Mouse (Mus musculus): ENCODE results near the gene Olfr175-ps1. TPM values are rescaled to one million over a fixed set of nuclear protein-coding genes. Genes with fewer than 3 reads are reported as not detected.

The Olfr175-ps1 gene
- polyA plus RNA-seq (2015; fragmentation: Nextera tagmentation; extraction: Ambion mirVana): not detected in 2 replicates

DNA sequence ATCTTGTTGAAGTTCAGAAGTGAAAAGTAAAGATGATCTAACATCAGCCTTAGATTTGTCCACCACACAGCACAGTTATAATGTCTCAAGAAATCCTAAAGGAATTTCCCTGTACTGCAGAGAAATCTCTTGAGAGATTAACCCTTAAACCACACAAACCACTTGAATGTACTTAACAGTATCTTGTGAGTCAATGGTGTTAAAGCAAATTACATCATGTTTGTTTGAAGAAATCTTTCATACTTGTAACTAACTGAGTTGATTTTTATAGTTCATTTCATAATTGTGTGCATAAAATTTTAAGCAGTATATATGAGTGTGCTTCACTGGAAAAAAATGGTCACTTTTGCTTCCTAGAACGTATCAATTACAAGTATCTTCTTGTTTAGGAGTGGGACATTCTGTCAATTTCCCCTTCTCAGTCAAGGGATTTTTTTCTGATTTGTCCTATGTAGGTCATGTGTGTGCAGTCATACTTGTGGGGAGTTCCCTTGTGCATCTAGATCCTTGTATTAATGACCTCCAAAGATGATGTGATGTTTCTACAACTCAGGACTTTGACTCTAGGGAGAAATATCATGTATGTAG lies at the start of gene Olfr175-ps1:
Gene Olfr175-ps1 (minus strand): TSS at position 51 of the 588 bp plus-strand sequence.
- no peak for ATAC-seq (ENCODE audit: low read depth)
- H3K9ac ChIP-seq: no peak within 1 kb of the TSS

DNA sequence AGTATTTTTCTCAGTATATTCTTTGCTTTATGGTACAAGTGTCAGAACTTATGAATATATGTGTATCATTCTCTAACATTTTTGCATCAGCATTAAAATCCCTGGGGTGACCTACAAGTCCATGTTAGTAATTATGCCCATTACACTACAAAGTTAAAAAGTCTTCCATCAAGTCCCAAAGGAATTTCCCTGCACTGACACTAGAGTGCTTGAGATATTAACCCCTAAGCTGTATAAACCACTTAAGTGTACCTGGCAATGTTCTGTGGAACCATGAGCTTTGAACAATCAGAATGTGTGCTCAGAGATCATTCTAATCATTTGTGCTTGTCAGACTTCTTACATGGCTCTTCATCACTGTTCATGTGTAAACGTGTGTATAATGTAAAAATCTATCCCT lies 48.1 kb upstream of the Olfr175-ps1 start, which contains the start of gene Olfr177:
Gene Olfr177 (minus strand): TSS at position 101 of the 400 bp plus-strand sequence.
- H3K4me3 ChIP-seq (replicated peaks): no peak within 1 kb of the TSS
- H3K27me3 ChIP-seq: no peaks in the 10 kb centered on the region
- H3K9ac ChIP-seq: no peak within 1 kb of the TSS
- no peak within 1 kb of the TSS for H3K27ac ChIP-seq
- DNase-seq (no peak), ATAC-seq (ENCODE audit: low read depth) (no peak)
- WGBS (ENCODE audit: insufficient replicate concordance): 33% methylated on average over 1 of the region's 1 CpGs
- no peak within 1 kb of the TSS for H3K4me2 ChIP-seq
- H3K36me3 ChIP-seq: no peaks in the 10 kb centered on the region
- H3K4me1 ChIP-seq (replicated peaks): no peaks in the 10 kb centered on the region
- no peaks in the 10 kb centered on the region for H3K9me3 ChIP-seq (replicated peaks)

More for the DNA sequence above, at the start of gene Olfr175-ps1:
- no peak within 1 kb of the TSS for H3K27ac ChIP-seq
- no peak for DNase-seq
- H3K36me3 ChIP-seq: no peaks in the 10 kb centered on the region
- no peaks in the 10 kb centered on the region for H3K4me1 ChIP-seq (replicated peaks)
- H3K9me3 ChIP-seq (replicated peaks): no peaks in the 10 kb centered on the region
- H3K27me3 ChIP-seq: no peaks in the 10 kb centered on the region
- no peak within 1 kb of the TSS for H3K4me3 ChIP-seq (replicated peaks)
- no peak within 1 kb of the TSS for H3K4me2 ChIP-seq
- whole genome bisulfite sequencing (ENCODE audit: insufficient replicate concordance): 55% methylated on average over 1 of the region's 1 CpGs

DNA sequence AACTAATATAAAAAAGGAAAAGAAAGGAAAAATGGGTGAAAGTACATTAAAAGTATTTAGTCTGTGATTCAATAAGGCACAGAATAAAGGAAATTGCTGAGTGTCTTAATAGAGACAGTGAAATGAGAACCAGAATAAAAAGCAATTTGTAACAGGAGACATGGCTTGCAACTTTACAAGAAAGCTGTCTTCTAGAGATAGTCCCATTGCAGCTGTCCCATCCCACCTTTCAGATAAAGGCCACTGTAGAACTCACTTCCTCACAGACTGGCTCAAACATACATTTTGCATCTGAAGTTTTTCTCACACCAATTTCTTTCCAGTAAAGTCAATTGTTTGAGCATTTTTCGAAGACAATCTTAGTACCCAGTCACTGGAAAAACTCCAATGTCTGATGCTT lies 34.9 kb upstream of the Olfr175-ps1 start:
- ATAC-seq (ENCODE audit: low read depth) (no peak), DNase-seq (no peak)
- 28% methylated on average over 1 of the region's 1 CpGs for WGBS (ENCODE audit: insufficient replicate concordance)
- no peaks in the 10 kb centered on the region for H3K4me1 ChIP-seq (replicated peaks)
- no peak overlapping the region for H3K4me2 ChIP-seq
- H3K9ac ChIP-seq: no peak overlapping the region
- H3K27ac ChIP-seq: no peak overlapping the region
- no peaks in the 10 kb centered on the region for H3K9me3 ChIP-seq (replicated peaks)
- no peak overlapping the region for H3K4me3 ChIP-seq (replicated peaks)
- H3K36me3 ChIP-seq: no peaks in the 10 kb centered on the region
- H3K27me3 ChIP-seq: no peaks in the 10 kb centered on the region

DNA sequence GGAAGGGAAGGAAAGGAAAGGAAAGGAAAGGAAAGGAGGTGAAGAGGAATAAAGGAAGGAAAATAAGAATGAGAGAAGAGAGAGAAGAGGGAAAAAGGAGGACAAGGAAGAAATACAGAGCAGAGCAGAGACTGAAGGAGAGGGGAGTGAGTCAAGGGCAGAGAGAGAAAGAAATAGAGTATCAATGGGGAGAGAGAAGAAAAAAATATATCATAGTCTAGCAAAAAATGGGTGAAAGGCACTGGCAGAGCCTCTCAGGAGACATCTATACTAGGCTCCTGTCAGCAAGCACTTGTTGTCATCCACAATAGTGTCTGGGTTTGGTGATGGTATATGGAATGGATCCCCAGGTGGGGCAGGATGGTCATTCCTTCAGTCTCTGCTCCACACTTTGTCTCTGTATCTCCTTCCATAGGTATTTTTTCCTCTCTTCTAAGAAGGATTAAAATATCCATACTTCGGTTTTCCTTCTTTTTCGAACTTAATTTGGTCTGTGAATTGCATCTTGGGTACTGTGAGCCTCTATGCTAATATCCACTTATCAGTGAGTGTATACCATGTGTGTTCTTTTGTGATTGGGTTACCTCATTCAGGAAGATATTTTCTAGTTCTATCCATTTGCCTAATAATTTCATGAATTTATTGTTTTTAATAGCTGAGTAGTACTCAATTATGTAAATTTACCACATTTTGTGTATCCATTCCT lies 33.6 kb upstream of the Olfr175-ps1 start:
- Histone ChIP-seq H3K4me1 (replicated peaks) (no peaks in the 10 kb centered on the region), H3K36me3 (no peaks in the 10 kb centered on the region), H3K4me2 (no peak overlapping the region), H3K27ac (no peak overlapping the region), H3K9ac (no peak overlapping the region), H3K9me3 (replicated peaks) (no peaks in the 10 kb centered on the region), H3K27me3 (no peaks in the 10 kb centered on the region), H3K4me3 (replicated peaks) (no peak overlapping the region)
- WGBS (ENCODE audit: insufficient replicate concordance): 53% methylated on average over 2 of the region's 2 CpGs
- ATAC-seq (ENCODE audit: low read depth): no peak
- DNase-seq: no peak

DNA sequence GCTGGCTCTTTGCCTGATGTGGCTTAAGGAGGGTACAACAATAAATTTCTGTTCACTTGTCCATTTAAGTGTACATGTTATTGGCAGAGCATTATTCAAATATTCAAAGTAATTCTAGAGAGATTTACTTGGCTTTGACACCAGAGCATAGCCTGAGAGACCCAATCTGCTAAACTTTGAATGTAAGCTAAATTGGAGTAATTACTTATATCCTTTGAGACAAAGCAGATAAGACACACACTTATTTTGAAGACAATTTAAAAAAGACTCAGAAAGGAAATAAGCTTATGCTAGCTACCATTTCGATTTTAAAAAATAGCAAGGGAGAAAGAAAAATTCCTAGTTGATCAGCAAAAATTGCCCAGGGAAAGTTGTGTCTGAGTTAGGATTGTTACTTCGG lies 26.4 kb downstream of the Olfr175-ps1 start, which contains the start of gene Olfr173:
Gene Olfr173 (minus strand): TSS at position 101 of the 400 bp plus-strand sequence.
- DNase-seq: no peak
- Histone ChIP-seq H3K27me3 (no peaks in the 10 kb centered on the region), H3K9me3 (replicated peaks) (no peaks in the 10 kb centered on the region), H3K27ac (no peak within 1 kb of the TSS), H3K9ac (no peak within 1 kb of the TSS), H3K4me2 (no peak within 1 kb of the TSS), H3K4me3 (replicated peaks) (no peak within 1 kb of the TSS), H3K4me1 (replicated peaks) (no peaks in the 10 kb centered on the region), H3K36me3 (no peaks in the 10 kb centered on the region)
- ATAC-seq (ENCODE audit: low read depth): no peak
- 38% methylated on average over 2 of the region's 2 CpGs for WGBS (ENCODE audit: insufficient replicate concordance)

Other genes starting within 250 kb of the Olfr175-ps1 start
- not detected in 2 replicates for gene Gm813, start 209.8 kb downstream of the Olfr175-ps1 start, polyA plus RNA-seq (2015; fragmentation: Nextera tagmentation; extraction: Ambion mirVana)
- gene E330017A01Rik, start 188.0 kb downstream of the Olfr175-ps1 start, polyA plus RNA-seq (2015; fragmentation: Nextera tagmentation; extraction: Ambion mirVana): not detected in 2 replicates
- 422 and 453 TPM in 2 replicates for gene Cpox, start 156.5 kb downstream of the Olfr175-ps1 start, polyA plus RNA-seq (2015; fragmentation: Nextera tagmentation; extraction: Ambion mirVana)
- 0.06 and 0.16 TPM in 2 replicates for gene Gpr15, start 107.7 kb downstream of the Olfr175-ps1 start, polyA plus RNA-seq (2015; fragmentation: Nextera tagmentation; extraction: Ambion mirVana)
- 32.9 and 41.4 TPM in 2 replicates for gene Cldnd1, start 98.9 kb downstream of the Olfr175-ps1 start, polyA plus RNA-seq (2015; fragmentation: Nextera tagmentation; extraction: Ambion mirVana)
- gene Olfr172, start 63.6 kb downstream of the Olfr175-ps1 start, polyA plus RNA-seq (2015; fragmentation: Nextera tagmentation; extraction: Ambion mirVana): not detected in 2 replicates
- not detected in 2 replicates for gene Olfr173, start 26.5 kb downstream of the Olfr175-ps1 start, polyA plus RNA-seq (2015; fragmentation: Nextera tagmentation; extraction: Ambion mirVana)
- gene Olfr177, start 48.0 kb upstream of the Olfr175-ps1 start, polyA plus RNA-seq (2015; fragmentation: Nextera tagmentation; extraction: Ambion mirVana): not detected in 2 replicates
- gene Olfr178, start 65.3 kb upstream of the Olfr175-ps1 start, polyA plus RNA-seq (2015; fragmentation: Nextera tagmentation; extraction: Ambion mirVana): not detected in 2 replicates
- not detected in 2 replicates for gene Olfr181, start 102.0 kb upstream of the Olfr175-ps1 start, polyA plus RNA-seq (2015; fragmentation: Nextera tagmentation; extraction: Ambion mirVana)
- not detected in 2 replicates for gene Olfr180, start 102.6 kb upstream of the Olfr175-ps1 start, polyA plus RNA-seq (2015; fragmentation: Nextera tagmentation; extraction: Ambion mirVana)
- not detected in 2 replicates for gene Olfr183, start 168.6 kb upstream of the Olfr175-ps1 start, polyA plus RNA-seq (2015; fragmentation: Nextera tagmentation; extraction: Ambion mirVana)
- gene Olfr186, start 203.5 kb upstream of the Olfr175-ps1 start, polyA plus RNA-seq (2015; fragmentation: Nextera tagmentation; extraction: Ambion mirVana): not detected in 2 replicates
- not detected in 2 replicates for gene Olfr187, start 213.0 kb upstream of the Olfr175-ps1 start, polyA plus RNA-seq (2015; fragmentation: Nextera tagmentation; extraction: Ambion mirVana)

Measured in liver, embryonic 13.5 days (tissue).